Mouse (Mus musculus): ENCODE data around the gene Pde6h.
A peak's percentile ranks its signal among the peaks of the same experiment; 100 is the strongest.

DNA sequence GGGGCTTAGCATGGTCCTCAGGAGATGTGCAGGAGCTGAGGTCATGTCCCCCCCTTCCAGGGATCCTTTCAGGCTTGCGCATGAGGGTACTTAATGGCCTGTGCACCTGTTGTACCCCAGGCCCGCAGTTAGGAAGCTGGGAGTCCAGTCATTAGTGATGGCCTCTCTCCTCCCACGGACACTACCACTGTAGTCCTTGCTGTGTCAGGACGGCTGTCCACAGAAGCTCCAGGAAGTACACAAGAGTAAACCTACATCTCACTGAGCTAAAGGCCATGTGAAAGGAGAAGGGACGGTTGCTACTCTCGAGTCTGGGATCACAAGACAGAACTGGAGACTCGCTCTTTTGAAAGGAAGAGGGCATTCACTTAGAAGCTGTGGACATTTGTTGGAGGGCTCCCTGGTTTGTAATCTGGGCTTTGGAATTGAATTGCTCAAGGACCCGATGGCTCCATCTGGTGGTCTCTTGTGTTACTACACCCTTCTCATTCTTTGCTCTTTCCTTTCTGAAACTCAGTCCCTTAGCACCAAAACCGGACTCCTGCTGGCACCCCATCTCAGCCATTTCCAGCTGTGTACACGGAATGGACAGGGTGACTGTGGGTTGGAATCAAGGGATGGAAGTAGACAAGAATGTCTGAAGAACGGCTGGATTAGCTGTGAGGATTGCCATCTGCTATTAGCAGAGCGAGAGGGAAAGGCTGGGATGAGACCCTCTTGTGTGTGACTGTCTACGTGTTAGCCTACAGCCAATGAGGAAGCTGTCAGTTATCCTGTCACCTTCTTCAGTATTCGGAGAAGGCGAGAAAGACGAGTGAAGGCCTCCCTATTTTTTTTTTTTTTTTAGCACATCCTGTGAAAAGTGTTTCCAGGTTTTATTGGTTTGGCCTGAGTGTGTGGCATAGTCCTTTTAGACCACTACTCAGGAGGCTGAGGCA is 3.0 kb upstream of the Pde6h start:
- TF ChIP-seq CTCF (IDR thresholded peaks at IDR 0.05): peak; percentile 90
- no peak for TF ChIP-seq EP300 (IDR thresholded peaks at IDR 0.05)
